Mouse (Mus musculus) erythroblast, adult 5-6 weeks (primary cell): ENCODE results near the gene Myl6. TPM values are rescaled to one million over a fixed set of nuclear protein-coding genes. Genes with fewer than 3 reads are reported as not detected.

Experiments
- ATAC-seq: replicated peaks from 2 replicates; pipeline ENCODE4 v1.8.0; 2016; ENCODE audit warnings: moderate number of reproducible peaks, mild to moderate bottlenecking, moderate TSS enrichment, inconsistent platforms; ENCODE audit not compliant: poor library complexity, low FRiP score, severe bottlenecking
- total RNA-seq, 2 experiments: library from RNA; stranded (forward) in 1 of 2; stranded (reverse) in 1 of 2; fragments of 150-400 nt in 1 of 2; fragments of 200-764, 138-1000 nt in 1 of 2; gene quantifications; 2 replicates each; pipeline versions ENCODE4 v1.2.3 to v1.2.4; 2015 to 2017; ENCODE audit warnings: low replicate concordance in 2 of 2

Myl6 gene
- total RNA-seq (2015; ENCODE audit: low replicate concordance) = 410 and 475 TPM in 2 replicates
- total RNA-seq (2017; ENCODE audit: low replicate concordance) = 558 TPM in 2 replicates

DNA sequence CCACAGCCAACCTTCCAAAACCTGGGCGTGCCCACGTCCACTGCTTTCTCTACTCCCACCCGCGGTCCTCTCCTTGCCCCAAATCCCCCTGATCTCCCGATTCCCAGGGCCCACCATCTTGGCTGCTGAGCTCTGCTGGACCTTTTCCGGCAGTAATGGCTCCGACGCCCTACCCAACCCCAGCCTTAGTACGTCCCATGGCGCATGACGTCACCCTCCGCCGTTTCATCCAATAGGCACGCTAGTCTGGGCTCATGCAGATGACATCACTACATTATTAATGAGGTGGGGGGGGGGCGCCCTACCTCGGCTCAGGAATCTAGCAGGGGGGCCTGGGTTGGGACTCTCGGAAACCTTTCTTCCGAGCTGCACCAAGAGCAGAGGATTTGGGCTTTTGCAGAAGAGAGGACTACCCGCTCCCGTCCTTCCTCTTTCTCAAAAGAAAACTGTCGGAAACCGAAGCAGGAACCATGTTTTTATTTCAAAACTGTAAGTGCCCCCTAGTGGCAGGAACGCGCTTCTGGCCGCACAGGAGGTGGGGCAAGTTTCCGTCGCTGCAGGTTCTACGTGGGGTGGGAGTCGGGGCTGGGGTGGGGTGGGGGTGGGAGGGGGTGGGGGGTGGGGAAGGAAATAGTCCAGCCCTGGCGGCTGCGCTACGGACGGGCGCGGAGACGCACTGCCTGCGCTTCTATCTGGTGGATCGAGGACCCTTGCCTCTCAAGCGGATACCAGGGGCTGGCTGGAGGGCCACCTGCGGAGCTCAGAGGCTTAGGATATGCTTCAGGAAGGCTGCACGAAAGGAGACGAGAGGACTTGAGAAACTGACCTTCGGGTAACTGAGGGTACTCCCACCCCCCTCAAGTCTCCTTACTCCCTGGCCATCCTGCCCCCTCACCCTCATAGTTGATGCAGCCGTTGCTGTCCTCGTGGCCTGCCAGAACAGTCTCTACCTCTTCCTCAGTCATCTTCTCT is at the start of gene Myl6:
Gene Myl6 (minus strand): TSS at position 451 of the 972 bp plus-strand sequence.
- ATAC-seq = peak; percentile 83

DNA sequence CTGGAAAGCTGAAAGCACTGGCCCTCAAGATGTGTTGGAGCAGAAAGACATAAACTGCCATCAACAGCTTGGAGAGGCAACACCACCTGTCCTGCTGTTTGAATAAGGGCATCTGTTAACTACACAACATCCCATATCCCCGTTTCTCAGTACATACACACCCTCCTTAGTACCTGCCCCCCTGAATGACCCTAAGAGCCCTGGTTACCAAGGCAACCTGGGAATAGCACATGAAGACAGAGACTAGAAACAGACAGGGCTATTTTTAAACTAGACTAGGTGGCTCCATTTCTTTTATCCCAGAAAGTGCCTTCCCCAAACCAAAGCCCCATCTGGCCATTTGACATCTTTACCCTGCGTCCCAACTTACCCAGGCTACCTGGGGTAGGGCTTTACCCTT is 49.2 kb upstream of the Myl6 start:
- ATAC-seq = no peak

DNA sequence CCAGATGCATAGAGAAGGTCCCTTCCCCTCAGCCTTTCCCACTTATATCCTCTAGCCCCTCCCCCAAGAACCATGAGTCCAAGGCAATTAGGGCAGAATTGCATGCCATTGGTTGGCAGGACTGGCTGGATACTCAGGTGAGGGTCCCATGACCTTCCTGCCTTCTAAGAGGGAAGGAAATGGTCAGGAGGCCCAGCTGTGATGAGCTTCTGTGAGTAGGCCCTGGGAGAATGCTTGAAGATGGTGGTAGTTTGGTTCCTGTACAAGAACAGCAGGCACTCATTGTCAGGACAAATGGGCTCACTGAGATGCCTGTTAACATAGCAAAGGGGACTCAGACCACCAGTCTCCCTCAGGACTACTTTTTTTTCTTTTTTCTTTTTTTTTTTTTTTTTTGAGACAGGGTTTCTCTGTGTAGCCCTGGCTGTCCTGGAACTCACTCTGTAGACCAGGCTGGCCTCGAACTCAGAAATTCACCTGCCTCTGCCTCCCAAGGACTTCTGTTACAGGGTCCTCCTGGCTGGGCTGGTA is 44.5 kb upstream of the Myl6 start:
- no peak for ATAC-seq

DNA sequence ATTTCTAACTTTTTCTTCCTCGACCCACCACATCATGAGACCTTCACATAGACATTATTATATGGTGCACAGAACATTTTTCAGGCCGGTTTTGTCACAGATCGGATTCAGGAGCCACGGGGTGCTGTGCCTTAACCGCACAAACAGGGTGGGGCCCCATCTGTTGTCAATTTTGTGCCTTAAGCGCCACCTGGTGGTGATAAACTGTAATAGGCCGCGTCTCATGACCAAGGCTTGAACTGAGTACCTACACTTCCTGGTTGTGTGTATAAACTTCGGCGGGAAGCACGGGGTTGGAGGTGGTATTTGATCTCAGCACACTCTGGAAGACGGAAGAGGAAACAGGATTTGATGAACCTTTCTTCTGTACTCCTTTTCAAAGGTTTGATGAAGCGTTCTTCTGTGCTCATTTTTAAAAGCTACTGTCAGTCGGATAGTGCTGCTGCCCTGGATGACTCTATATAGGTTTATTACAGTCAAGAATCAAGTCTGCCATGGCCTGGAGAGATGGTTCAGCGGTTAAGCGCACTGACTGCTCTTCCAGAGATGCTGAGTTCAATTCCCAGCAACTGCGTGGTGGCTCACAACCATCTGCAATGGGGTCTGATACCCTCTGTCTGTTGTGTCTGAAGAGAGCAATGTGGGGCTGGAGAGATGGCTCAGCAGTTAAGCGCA is 42.5 kb upstream of the Myl6 start:
- ATAC-seq = peak; percentile 99

DNA sequence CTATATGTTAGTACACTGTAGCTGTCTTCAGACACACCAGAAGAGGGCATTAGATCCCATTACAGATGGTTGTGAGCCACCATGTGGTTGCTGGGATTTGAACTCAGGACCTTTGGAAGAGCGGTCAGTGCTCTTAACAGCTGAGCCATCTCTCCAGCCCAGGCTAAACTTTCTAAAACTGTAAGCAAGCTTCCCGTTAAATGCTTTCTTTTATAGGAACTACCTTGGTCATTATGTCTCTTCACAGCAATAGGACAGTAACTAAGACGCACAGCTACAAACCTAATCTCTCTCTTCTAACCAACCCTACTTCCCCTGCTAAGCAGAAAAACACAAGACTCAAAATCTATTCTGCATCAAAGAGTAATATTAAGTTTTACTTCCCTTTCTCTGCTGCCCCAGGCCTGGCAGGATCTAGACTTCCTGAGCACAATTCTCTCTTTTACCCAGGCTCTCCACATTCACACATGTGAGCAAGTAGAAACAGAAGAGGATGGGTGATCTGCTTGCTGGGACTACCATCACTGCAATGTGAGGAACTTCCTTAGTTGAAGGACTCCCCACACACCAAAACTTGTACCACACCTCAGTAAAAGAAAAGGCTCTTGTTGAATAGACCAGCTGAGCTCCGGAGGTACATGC is 41.8 kb upstream of the Myl6 start:
- no peak; the same call in 1 of the 2 replicates for ATAC-seq

DNA sequence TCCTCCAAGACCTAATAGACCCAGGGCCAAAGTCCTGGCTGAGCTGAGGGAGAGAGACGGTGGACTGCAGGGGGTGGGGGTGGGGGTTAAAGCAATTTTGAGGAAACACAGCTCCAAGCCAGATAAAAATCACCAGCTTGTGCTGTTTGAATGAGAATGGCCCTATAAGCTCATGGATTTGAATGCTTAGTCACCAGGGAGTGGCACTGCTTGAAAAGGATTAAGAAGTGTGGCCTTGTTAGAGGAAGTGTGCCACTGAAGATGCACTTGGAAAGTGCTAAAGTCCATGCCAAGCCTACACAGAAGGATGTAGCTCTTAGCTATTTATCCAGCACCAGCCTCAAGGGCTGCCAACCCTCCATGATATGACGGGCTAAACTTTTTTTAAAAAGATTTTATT is 41.3 kb upstream of the Myl6 start:
- no peak for ATAC-seq

DNA sequence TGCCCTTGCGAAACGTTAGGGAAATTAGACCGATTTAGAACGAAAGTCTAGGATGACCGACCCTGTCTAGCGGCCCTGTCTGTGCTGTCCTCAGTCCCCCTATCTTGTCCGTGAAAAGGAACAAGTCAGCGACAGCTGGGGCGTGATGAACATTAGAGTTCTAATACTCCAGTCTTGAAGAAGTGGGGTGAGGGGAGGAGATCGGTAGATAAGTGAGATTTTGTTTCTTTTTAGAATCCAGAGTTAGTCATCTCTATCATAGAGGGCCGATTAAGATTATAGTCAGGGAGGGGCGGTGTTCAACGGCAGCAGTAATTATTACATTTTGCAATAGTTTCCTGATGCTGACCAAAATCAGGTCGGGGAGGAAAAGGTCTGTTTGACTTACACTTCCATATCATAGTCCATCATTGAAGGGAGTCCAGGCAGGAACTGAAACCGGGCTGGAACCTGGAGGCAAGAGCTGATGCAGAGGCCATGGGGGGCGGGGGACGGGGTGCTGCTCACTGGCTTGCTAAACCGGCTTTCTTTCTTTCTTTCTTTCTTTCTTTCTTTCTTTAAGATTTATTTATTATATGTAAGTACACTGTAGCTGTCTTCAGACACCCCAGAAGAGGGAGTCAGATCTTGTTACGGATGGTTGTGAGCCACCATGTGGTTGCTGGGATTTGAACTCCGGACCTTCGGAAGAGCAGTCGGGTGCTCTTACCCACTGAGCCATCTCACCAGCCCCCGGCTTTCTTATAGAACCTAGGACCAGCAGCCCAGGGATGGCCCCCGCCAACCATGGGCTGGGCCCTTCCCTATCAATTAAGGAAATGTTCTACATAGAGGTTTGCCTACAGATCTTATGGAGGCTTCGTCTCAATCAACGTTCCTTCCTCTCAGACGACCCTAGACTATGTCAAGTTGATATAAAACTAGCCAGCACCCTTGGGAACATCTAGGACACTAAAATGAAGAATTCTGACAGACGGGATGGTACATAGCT is 32.7 kb upstream of the Myl6 start:
- peak; percentile 41 for ATAC-seq

DNA sequence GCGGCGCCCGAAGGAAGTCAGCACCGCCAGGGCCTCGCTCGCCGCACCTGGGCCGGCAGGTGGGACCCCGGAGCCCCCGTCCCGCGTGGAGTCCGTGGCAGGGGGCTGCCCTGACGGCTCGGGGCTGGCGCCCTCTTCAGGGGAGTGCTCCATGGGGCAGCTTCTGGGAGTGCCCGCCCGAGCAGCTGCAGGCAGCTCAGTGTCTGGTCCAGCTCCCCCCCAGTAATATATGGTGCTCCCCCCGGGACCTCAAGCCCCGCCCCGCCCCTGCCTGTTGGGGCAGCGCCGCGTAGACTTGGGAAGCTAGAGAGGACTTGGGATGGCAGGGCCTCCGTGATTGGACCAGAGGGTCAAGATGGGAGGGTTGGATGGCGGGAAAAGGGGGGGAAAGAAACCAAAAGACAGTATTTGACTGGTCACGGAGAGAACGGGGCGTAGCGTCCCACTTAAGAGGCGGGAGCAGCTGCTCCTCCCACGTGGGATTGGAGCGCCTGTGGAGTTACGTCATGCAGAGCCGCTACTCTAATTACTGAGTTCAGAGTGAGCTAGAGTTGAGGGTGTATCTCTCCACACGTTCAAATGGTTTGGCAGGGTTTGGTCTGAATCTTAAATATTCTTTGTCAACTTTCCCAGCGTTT is 31.8 kb upstream of the Myl6 start, which contains the start of gene Esyt1:
Gene Esyt1 (minus strand): TSS at position 201 of the 638 bp plus-strand sequence.
- ATAC-seq = peak; percentile 88

DNA sequence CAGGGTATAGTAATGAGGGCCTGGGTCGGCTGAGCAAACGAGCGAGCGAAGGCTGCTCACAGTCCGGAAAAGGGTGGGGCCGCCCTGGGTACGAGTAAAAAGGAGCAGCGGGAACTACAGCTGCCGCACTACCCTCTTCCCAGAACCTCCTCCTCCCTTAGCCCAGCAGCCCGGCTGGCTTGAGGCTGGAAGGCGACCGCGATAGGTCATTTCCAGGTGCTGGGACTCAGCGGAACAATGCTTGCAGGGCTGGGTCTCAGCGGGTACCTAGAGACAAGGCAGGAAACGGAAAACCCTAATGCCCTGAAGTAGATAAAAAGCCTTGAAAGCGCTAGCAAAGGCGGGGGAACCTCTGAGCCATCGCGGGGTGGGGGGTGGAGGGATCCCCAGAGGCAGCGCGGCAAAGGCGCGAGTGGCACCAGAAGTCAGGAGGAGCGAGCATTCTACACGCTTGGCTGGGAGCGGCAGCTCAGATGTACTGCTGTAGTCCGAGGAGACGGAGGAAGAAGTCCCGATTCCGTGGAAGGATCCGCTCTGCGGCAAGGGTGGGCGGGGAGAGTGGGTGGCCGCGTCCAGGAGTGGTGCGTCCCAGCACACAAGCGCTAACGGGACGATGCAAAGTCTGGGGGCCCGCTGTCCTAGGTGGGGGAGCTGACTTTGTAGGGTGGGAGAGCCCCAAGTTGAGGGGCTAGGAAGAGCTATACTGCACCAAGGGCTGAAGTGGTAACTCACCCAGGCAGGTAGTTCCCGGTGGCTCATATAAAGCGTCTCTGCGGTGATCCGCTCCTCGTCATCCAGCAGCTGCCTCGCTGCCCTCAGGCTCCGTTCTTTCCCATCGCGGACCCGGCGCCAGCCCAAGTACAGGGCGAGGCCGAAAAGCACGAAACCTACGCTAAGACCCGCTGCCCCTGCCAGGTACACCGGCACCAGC is 31.1 kb upstream of the Myl6 start:
- peak; percentile 42 for ATAC-seq

DNA sequence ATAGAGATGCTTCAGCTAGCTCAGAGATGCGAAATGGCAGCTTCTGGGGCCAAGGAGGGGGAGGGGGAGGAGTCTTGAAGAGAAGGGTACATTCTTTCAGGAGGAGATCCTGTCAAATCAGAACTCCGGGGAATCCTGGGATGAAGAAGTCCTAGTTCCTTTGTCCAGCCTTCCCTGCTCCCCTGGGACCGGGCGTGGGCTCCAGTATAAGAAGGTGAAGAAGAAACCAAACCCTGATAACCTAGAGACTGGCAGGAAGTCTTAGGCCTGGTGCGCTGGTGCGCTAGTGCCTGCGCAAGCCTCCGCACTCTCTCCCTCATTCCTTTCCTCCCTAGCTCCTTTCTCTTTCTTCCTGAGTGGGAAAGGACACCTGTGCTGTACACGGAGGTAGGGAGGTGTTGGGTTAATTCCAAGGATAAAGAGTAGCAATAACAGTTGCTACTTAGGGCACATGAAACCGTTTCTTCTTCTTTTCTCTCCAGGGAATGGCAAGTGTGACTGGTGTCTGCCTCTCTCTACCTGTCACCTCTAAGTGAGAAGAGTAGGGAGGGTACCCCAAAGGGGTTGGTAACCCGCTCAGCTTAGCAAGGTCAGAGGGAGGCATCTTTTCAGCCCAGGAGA is 30.3 kb upstream of the Myl6 start:
- no peak for ATAC-seq

DNA sequence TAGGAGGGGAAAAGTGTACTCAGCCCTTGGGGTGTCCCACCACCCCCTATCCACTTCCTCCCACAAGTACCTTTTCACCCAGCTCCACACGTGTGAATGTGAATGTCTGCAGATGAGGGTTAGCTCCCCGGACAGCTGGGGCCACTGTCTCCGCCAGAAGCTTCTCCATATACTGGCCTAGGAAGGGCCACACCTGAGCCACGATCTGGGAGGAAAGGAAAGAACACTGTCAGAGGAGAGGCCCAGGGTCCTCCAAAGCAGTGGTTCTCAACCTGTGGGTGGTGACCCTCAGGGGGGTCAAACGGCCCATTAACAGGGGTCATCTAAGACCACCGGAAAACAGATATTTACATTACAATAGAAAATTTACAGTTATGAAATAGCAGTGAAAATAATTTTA is 28.4 kb upstream of the Myl6 start:
- ATAC-seq = no peak

DNA sequence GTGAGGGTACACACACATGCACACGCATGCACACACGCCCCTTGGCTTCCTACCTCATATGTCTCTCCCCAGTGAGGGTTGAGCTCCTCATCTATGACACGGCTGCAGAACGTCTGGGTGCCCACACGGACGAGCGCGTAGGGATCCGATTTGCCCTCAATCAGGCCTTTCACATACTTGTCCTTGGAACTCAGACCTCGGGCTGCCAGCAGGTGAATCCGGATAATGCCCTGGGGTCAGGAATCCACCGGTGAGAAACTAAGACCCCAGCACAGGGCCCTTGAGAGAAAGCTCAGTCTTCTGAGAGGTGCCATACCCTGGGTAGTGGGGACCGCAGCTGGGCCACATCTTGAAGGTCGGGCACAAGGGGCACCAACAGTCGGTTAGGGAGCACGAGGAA is 26.6 kb upstream of the Myl6 start:
- ATAC-seq = no peak

DNA sequence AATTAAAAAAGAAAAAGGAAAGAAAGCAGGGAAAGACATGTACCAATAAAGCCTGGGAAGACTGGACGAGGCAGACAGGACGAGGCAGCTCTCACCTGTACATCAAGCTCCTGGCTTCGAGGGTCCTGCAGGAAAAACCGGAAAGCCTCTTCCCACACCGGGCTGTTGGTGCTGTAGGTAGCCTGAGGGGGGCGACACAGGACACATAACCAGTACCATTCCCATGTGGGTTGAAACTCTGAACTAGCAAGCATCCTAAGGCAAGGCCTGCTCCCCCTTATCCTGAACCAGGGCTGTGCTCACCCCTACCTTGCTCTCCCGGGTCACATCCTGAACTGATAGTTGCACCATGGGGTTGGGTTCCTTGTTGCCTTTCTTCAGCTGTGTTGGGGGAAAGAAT is 24.9 kb upstream of the Myl6 start:
- ATAC-seq = 0 out of 2 replicates have a peak, but pooled peaks have one; percentile 35

DNA sequence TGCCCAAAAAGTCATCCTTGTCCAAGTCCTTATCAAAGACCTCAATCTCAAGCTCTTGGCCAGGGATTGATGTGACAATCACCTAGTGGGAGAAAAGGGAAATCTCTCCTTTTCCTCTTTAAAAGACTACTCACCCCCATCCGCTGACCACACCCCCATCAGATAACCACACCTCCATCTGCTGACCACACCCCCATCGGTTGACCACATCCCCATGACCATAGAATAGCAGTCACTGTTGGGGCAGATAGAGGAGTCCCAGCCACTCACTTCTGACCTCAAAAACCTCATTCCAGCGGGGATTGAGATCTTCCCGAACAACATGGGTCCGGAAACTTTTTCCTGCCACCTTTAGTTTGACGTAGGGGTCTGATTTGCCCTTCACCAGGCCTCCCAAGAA is 22.7 kb upstream of the Myl6 start:
- ATAC-seq = 0 out of 2 replicates have a peak, but pooled peaks have one; percentile 41

DNA sequence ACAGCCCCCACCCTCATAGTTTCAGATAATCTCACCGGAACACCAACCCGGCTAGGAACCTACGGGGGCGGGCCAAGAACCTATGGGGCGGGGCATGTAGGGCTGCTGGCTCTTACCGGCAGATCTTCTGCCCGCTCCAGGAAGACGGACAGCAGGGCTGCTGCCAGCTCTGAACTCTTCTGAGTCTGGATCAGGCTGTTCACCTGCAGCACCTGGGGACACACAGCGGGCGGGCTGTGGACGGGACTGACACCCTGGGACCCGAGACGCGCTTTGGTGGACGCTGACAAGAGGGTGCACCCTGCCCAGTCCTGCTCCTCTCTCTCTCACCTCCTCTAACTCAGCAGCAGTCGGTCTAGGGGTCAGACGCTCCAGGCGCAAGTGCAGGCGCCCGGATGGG is 22.1 kb upstream of the Myl6 start:
- ATAC-seq = no peak

DNA sequence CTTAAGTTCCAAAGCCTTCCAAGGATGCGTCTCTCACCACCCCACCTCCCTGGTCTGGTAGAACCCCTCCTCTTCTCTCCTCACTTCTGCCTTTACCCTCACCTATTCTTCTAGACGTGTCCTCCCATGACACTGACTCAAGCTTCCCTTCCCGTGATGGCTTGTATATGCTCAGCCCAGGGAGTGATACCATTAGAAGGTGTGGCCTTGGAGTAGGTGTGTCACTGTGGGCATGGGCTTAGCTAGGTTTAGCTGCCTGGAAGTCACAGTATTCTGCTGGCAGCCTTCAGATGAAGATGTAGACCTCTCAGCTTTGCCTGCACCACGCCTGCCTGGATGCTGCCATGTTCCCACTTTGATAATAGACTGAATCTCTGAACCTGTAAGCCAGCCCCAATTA is 21.1 kb upstream of the Myl6 start:
- 0 out of 2 replicates have a peak, but pooled peaks have one; percentile 55 for ATAC-seq

DNA sequence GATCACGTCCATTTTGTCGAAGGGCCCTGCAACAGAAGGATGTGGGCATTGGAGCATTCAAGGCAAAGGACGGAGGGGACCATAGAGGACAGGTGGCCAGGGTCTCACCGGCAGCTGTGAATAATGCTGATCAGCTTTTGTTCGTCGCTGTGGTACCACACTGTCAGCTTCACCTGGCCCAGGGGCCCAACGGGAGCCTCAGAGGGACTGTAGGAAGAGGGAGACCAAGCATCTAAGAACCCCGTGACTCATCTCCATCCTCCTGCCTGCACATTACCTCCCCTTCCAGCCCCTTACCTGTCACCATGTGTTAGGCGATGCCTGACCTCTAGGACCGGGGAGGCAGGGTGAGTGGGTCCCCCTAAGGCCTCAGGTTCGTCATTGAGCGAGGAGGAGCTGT is 17.8 kb upstream of the Myl6 start:
- no peak for ATAC-seq
